Mouse (Mus musculus): ENCODE measurements around the gene Serpinb3b.
"Not testable (repeated sequence)": the region's sequence is repeated elsewhere in the genome, so short reads cannot be mapped to it uniquely, and the experiment has no call there.

- not testable (repeated sequence) for TF ChIP-seq CTCF (conservative IDR thresholded peaks at IDR 0.05; ENCODE audit: low read length); POU5F1 (IDR thresholded peaks at IDR 0.05; ENCODE audit: borderline replicate concordance, low read length)
Observed at GRCm38 (mm10) chr1:107217276-107217675, 60.9 kb downstream of the Serpinb3b start.
